Mouse (Mus musculus) kidney, adult 2 months (tissue): ENCODE measurements at regions not wholly inside any gene's neighbourhood (a gene's known extent, or its start where the extent isn't known, plus 50 kb on each side); places are given as distances from the start of the nearest gene placed in this dataset.

Experiments
- CTCF ChIP-seq: fragments of 200-500 bp; conservative IDR thresholded peaks from 2 replicates; pipeline ENCODE4 v1.5.1; 2011; ENCODE audit warnings: low read depth, mild to moderate bottlenecking, control low read depth, low read length, moderate library complexity, mixed read lengths; ENCODE audit not compliant: insufficient read depth, insufficient read length
- POLR2A ChIP-seq: fragments of 200-500 bp; IDR thresholded peaks from one replicate; pipeline ENCODE4 v1.6.1; 2011; ENCODE audit warnings: low read depth, low read length, control low read depth

DNA sequence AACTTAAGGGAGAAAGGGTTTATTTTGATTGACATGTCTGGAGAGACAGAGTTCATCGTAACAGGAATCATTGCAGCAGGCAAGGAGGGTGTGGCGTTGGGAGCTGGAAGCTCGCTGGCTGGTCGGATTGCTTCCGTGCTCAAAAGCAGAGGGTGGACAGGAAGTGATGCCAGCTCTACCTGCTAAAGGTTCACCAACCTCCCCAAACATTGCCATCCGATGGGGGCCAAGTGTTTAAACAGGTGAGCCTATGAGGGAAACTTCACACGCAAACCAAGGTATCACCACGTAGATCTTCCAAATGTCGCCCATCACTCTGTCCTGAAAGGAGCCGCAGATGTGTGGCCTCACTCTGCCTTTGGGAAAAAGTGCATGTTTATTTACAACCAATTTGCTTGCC, 162.3 kb upstream of the 3110018I06Rik start:
- TF ChIP-seq CTCF (no peak), POLR2A (no peak)
